Mouse (Mus musculus) E14TG2a.4 (cell line): ENCODE data around the gene Cd82.

ENCODE experiments used
- CTCF ChIP-seq: conservative IDR thresholded peaks from 2 replicates; pipeline ENCODE4 v1.5.1; 2014; ENCODE audit warnings: low read length
- POU5F1 ChIP-seq: IDR thresholded peaks from 2 replicates; pipeline ENCODE4 v1.6.1; 2014; ENCODE audit warnings: low read length, borderline replicate concordance

- TF ChIP-seq CTCF (no peak), POU5F1 (no peak)
Measured at GRCm38 (mm10) chr2:93390170-93390926, 72.6 kb downstream of the Cd82 start.
